ENCODE assay signal across 34 mouse cellular contexts in the genomic region with DNA sequence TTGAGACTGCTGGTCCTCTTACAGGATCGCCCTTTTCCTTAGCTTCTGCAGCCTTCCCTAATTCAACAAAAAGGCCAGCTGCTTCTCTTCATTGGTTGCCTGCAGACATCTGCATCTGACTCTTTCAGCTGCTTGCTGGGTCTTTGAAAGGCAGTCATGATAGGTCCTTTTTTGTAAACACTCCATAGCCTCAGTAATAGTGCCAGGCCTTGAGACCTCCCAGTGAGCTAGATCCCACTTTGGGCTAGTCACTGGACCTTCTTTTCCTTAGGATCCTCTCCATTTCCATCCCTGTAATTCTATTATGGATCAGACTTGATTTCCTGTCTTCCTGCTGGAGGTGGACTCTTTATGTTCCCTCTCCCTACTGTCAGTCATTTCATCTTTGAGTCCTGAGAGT.
"Had no signal": no experiment of that assay in that cellular context is flagged by ENCODE, and none has a peak within 500 bp of the region (broad histone marks: within the 10 kb centered on the region; RNA-seq: fewer than 3 reads in every experiment).

No protein-coding gene starts in this region.

- ATAC-seq: hindbrain, embryonic 16.5 days; hindbrain, postnatal 0 days; inflammation-experienced regulatory T-cells, adult 6 months; intestine, embryonic 15.5 days; intestine, embryonic 16.5 days; intestine, postnatal 0 days had no signal

- H3K4me3 ChIP-seq: heart, embryonic 10.5 days; heart, embryonic 12.5 days; heart, embryonic 13.5 days; heart, embryonic 15.5 days; hindbrain, embryonic 10.5 days; hindbrain, embryonic 12.5 days; hindbrain, embryonic 13.5 days; hindbrain, embryonic 15.5 days; intestine, embryonic 15.5 days; kidney, embryonic 15.5 days; layer of hippocampus, adult 2 months had no signal

- H3K27ac ChIP-seq: heart, embryonic 10.5 days; heart, embryonic 13.5 days; heart, embryonic 15.5 days; hindbrain, embryonic 10.5 days; hindbrain, embryonic 12.5 days; hindbrain, embryonic 13.5 days; hindbrain, embryonic 14.5 days; hindbrain, embryonic 15.5 days; hindbrain, postnatal 0 days; intestine, embryonic 15.5 days; kidney, embryonic 15.5 days; kidney, postnatal 0 days; layer of hippocampus, adult 2 months had no signal

- DNase-seq: heart, postnatal 10 days; heart, postnatal 14 days; heart, postnatal 4 days; kidney, adult 11 months; kidney, adult 18-20 months; kidney, adult 2 months; kidney, adult 8-10 months; kidney, adult 9 months; kidney, postnatal 10 days; kidney, postnatal 14 days; kidney, postnatal 25 days; kidney, postnatal 36 days; kidney, postnatal 4 days; layer of hippocampus, adult 9-11 months; layer of hippocampus, postnatal 36 days had no signal

- H3K4me2 ChIP-seq: heart, embryonic 11.5 days; heart, embryonic 12.5 days; heart, embryonic 13.5 days; heart, embryonic 15.5 days; hindbrain, embryonic 12.5 days; hindbrain, embryonic 13.5 days; hindbrain, embryonic 14.5 days; hindbrain, embryonic 15.5 days; intestine, embryonic 15.5 days; kidney, embryonic 15.5 days had no signal

- H3K9me3 ChIP-seq: heart, embryonic 10.5 days; heart, embryonic 12.5 days; heart, embryonic 13.5 days; heart, embryonic 15.5 days; hindbrain, embryonic 10.5 days; hindbrain, embryonic 12.5 days; hindbrain, embryonic 13.5 days; hindbrain, embryonic 15.5 days; intestine, embryonic 15.5 days; kidney, embryonic 15.5 days had no signal

- H3K4me1 ChIP-seq: heart, embryonic 10.5 days; heart, embryonic 12.5 days; heart, embryonic 13.5 days; heart, embryonic 15.5 days; hindbrain, embryonic 10.5 days; hindbrain, embryonic 12.5 days; hindbrain, embryonic 13.5 days; hindbrain, embryonic 15.5 days; intestine, embryonic 15.5 days; kidney, embryonic 15.5 days had no signal

- H3K9ac ChIP-seq: heart, embryonic 12.5 days; heart, embryonic 13.5 days; heart, embryonic 15.5 days; hindbrain, embryonic 12.5 days; hindbrain, embryonic 13.5 days; hindbrain, embryonic 14.5 days; hindbrain, embryonic 15.5 days; intestine, embryonic 15.5 days; kidney, embryonic 15.5 days had no signal

- H3K27me3 ChIP-seq: heart, embryonic 12.5 days; heart, embryonic 13.5 days; heart, embryonic 15.5 days; hindbrain, embryonic 12.5 days; hindbrain, embryonic 13.5 days; hindbrain, embryonic 15.5 days; intestine, embryonic 15.5 days; kidney, embryonic 15.5 days had no signal

- H3K36me3 ChIP-seq: heart, embryonic 10.5 days; heart, embryonic 12.5 days; heart, embryonic 13.5 days; heart, embryonic 15.5 days; hindbrain, embryonic 10.5 days; hindbrain, embryonic 12.5 days; hindbrain, embryonic 13.5 days; hindbrain, embryonic 15.5 days; intestine, embryonic 15.5 days; kidney, embryonic 15.5 days had no signal
